Mouse (Mus musculus) kidney, adult 2 months (tissue): ENCODE measurements around the gene Nup210.

ENCODE experiments used
- CTCF ChIP-seq: fragments of 200-500 bp; conservative IDR thresholded peaks from 2 replicates; pipeline ENCODE4 v1.5.1; 2011; ENCODE audit warnings: low read depth, mild to moderate bottlenecking, control low read depth, low read length, moderate library complexity, mixed read lengths; ENCODE audit not compliant: insufficient read depth, insufficient read length
- POLR2A ChIP-seq: fragments of 200-500 bp; IDR thresholded peaks from one replicate; pipeline ENCODE4 v1.6.1; 2011; ENCODE audit warnings: low read depth, low read length, control low read depth

DNA sequence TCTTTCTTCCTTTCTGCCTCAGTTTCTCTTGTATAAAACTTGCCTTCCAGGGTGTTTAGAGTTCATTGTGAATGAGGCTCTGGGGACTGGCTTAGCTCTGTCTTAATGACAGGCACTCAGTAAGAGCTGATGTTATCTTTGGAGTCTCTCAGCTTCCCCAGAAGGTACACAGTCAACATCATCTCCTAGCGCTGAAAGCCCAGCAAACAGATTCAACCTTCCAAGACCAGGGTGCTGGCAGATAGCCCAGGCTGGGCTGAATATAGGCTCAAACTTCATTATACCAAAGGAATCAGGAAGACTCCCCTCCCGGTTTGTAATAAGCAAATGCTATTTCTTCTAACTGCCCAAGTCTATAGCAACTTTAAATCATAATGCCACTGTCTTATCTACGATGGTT, 38.7 kb upstream of the Nup210 start:
- TF ChIP-seq CTCF (no peak), POLR2A (no peak)
